Mouse (Mus musculus): ENCODE measurements around the gene Atp6v1g1.

Gene Atp6v1g1

GRCm38 (mm10) chr4:63544494-63545230 is at the start of gene Atp6v1g1:
Atp6v1g1 (plus strand) TSS chr4:63544772.
- peak; percentile 86 to 92 for DNase-seq (ENCODE audit: low read depth in 2 of 2, low spot score in 2 of 2)

- peak; percentile 39 to 43 for DNase-seq (ENCODE audit: low read depth in 2 of 2, low spot score in 2 of 2)
Observed at GRCm38 (mm10) chr4:63494967-63495914, 49.3 kb upstream of the Atp6v1g1 start.

GRCm38 (mm10) chr4:63495915-63496278 is 48.7 kb upstream of the Atp6v1g1 start, which contains the start of gene Whrn:
Whrn (minus strand) TSS chr4:63495991.
- DNase-seq (ENCODE audit: low read depth in 2 of 2, low spot score in 2 of 2), result peak; percentile 48 to 55

GRCm38 (mm10) chr4:63496312-63496711 is 48.3 kb upstream of the Atp6v1g1 start:
- DNase-seq (ENCODE audit: low read depth in 2 of 2, low spot score in 2 of 2), result no peak

GRCm38 (mm10) chr4:63498346-63498745 is 46.2 kb upstream of the Atp6v1g1 start:
- DNase-seq (ENCODE audit: low read depth in 2 of 2, low spot score in 2 of 2), result no peak

- DNase-seq (ENCODE audit: low read depth in 2 of 2, low spot score in 2 of 2), result no peak
Observed at GRCm38 (mm10) chr4:63501050-63501449, 43.5 kb upstream of the Atp6v1g1 start.

GRCm38 (mm10) chr4:63503949-63504348 is 40.6 kb upstream of the Atp6v1g1 start:
- no peak for DNase-seq (ENCODE audit: low read depth in 2 of 2, low spot score in 2 of 2)

GRCm38 (mm10) chr4:63507478-63507877 is 37.1 kb upstream of the Atp6v1g1 start:
- DNase-seq (ENCODE audit: low read depth in 2 of 2, low spot score in 2 of 2), result no peak

GRCm38 (mm10) chr4:63508232-63508631 is 36.3 kb upstream of the Atp6v1g1 start:
- peak; percentile 78 to 87 for DNase-seq (ENCODE audit: low read depth in 2 of 2, low spot score in 2 of 2)

- DNase-seq (ENCODE audit: low read depth in 2 of 2, low spot score in 2 of 2), result no peak
Observed at GRCm38 (mm10) chr4:63512921-63513320, 31.7 kb upstream of the Atp6v1g1 start.

- no peak for DNase-seq (ENCODE audit: low read depth in 2 of 2, low spot score in 2 of 2)
Observed at GRCm38 (mm10) chr4:63514454-63514984, 30.1 kb upstream of the Atp6v1g1 start.

GRCm38 (mm10) chr4:63515021-63515420 is 29.6 kb upstream of the Atp6v1g1 start:
- DNase-seq (ENCODE audit: low read depth in 2 of 2, low spot score in 2 of 2), result no peak

GRCm38 (mm10) chr4:63521813-63522419 is 22.7 kb upstream of the Atp6v1g1 start:
- no peak for DNase-seq (ENCODE audit: low read depth in 2 of 2, low spot score in 2 of 2)

GRCm38 (mm10) chr4:63525514-63525913 is 19.1 kb upstream of the Atp6v1g1 start:
- no peak for DNase-seq (ENCODE audit: low read depth in 2 of 2, low spot score in 2 of 2)

- DNase-seq (ENCODE audit: low read depth in 2 of 2, low spot score in 2 of 2), result no peak
Observed at GRCm38 (mm10) chr4:63528946-63529345, 15.6 kb upstream of the Atp6v1g1 start.

GRCm38 (mm10) chr4:63530409-63530808 is 14.2 kb upstream of the Atp6v1g1 start:
- no peak for DNase-seq (ENCODE audit: low read depth in 2 of 2, low spot score in 2 of 2)

- DNase-seq (ENCODE audit: low read depth in 2 of 2, low spot score in 2 of 2), result no peak
Observed at GRCm38 (mm10) chr4:63537602-63538001, 7.0 kb upstream of the Atp6v1g1 start.

- DNase-seq (ENCODE audit: low read depth in 2 of 2, low spot score in 2 of 2), result no peak
Observed at GRCm38 (mm10) chr4:63542209-63542608, 2.4 kb upstream of the Atp6v1g1 start.

GRCm38 (mm10) chr4:63543746-63544493 is 652 bp upstream of the Atp6v1g1 start:
- no peak for DNase-seq (ENCODE audit: low read depth in 2 of 2, low spot score in 2 of 2)

- DNase-seq (ENCODE audit: low read depth in 2 of 2, low spot score in 2 of 2), result no peak
Observed at GRCm38 (mm10) chr4:63545231-63545958, 823 bp downstream of the Atp6v1g1 start.
